Mouse (Mus musculus): ENCODE data around the gene Tenm4. TPM values are rescaled to one million over a fixed set of nuclear protein-coding genes. Genes with fewer than 3 reads are reported as not detected.

Tenm4 gene
- polyA plus RNA-seq, 1 experiment from 2014 or later, result 22.1 TPM

GRCm38 (mm10) chr7:96760208-96760607 is 589.2 kb downstream of the Tenm4 start:
- no peak for DNase-seq (ENCODE audit: low spot score)
- Histone ChIP-seq H3K36me3 (peaks cover 12% of the 10 kb centered on the region), H3K27me3 (ENCODE audit: insufficient read depth, poor library complexity, severe bottlenecking) (no peaks in the 10 kb centered on the region), H3K27ac (no peak overlapping the region), H3K4me1 (replicated peaks) (peaks cover 34% of the 10 kb centered on the region), H3K9me3 (no peaks in the 10 kb centered on the region), H3K4me3 (no peak overlapping the region)
- WGBS, result 73% methylated on average over 6 of the region's 6 CpGs

GRCm38 (mm10) chr7:96761151-96761550 is 590.1 kb downstream of the Tenm4 start:
- no peak overlapping the region for H3K4me3 ChIP-seq
- peaks cover 27% of the 10 kb centered on the region for H3K4me1 ChIP-seq (replicated peaks)
- H3K9me3 ChIP-seq, result no peaks in the 10 kb centered on the region
- no peak overlapping the region for H3K27ac ChIP-seq
- peaks cover 12% of the 10 kb centered on the region for H3K36me3 ChIP-seq
- 74% methylated on average over 5 of the region's 5 CpGs for WGBS
- no peak for DNase-seq (ENCODE audit: low spot score)
- H3K27me3 ChIP-seq (ENCODE audit: insufficient read depth, poor library complexity, severe bottlenecking), result no peaks in the 10 kb centered on the region

- no peaks in the 10 kb centered on the region for H3K27me3 ChIP-seq (ENCODE audit: insufficient read depth, poor library complexity, severe bottlenecking)
- 79% methylated on average over 15 of the region's 15 CpGs for WGBS
- peaks cover 36% of the 10 kb centered on the region for H3K36me3 ChIP-seq
- H3K9me3 ChIP-seq, result peaks cover 9% of the 10 kb centered on the region; the same call in 1 of the 2 replicates
- peaks cover 8% of the 10 kb centered on the region; the same call in 1 of the 2 replicates for H3K4me1 ChIP-seq (replicated peaks)
- no peak overlapping the region for H3K27ac ChIP-seq
- no peak for DNase-seq (ENCODE audit: low spot score)
- H3K4me3 ChIP-seq, result no peak overlapping the region
Observed at GRCm38 (mm10) chr7:96765321-96765960, 594.4 kb downstream of the Tenm4 start.

- H3K27ac ChIP-seq, result no peak overlapping the region
- H3K27me3 ChIP-seq (ENCODE audit: insufficient read depth, poor library complexity, severe bottlenecking), result no peaks in the 10 kb centered on the region
- H3K4me3 ChIP-seq, result no peak overlapping the region
- H3K36me3 ChIP-seq, result peaks cover 40% of the 10 kb centered on the region
- H3K9me3 ChIP-seq, result peaks cover 11% of the 10 kb centered on the region; the same call in 1 of the 2 replicates
- 84% methylated on average over 3 of the region's 3 CpGs for WGBS
- no peak for DNase-seq (ENCODE audit: low spot score)
- 0 out of 2 replicates have a peak, but pooled peaks cover 3% of the 10 kb centered on the region for H3K4me1 ChIP-seq (replicated peaks)
Observed at GRCm38 (mm10) chr7:96767090-96767489, 596.0 kb downstream of the Tenm4 start.

GRCm38 (mm10) chr7:96768718-96769117 is 597.7 kb downstream of the Tenm4 start:
- no peak overlapping the region for H3K27ac ChIP-seq
- 96% methylated on average over 6 of the region's 6 CpGs for WGBS

GRCm38 (mm10) chr7:96769784-96770183 is 598.7 kb downstream of the Tenm4 start:
- peaks cover 11% of the 10 kb centered on the region; the same call in 1 of the 2 replicates for H3K9me3 ChIP-seq
- peaks cover 18% of the 10 kb centered on the region for H3K4me1 ChIP-seq (replicated peaks)
- no peaks in the 10 kb centered on the region for H3K27me3 ChIP-seq (ENCODE audit: insufficient read depth, poor library complexity, severe bottlenecking)
- no peak overlapping the region for H3K4me3 ChIP-seq
- H3K27ac ChIP-seq, result no peak overlapping the region
- H3K36me3 ChIP-seq, result peaks cover 59% of the 10 kb centered on the region
- WGBS, result 74% methylated on average over 4 of the region's 4 CpGs
- DNase-seq (ENCODE audit: low spot score), result no peak

More at GRCm38 (mm10) chr7:96768718-96769117, 597.7 kb downstream of the Tenm4 start:
- Histone ChIP-seq H3K9me3 (peaks cover 11% of the 10 kb centered on the region; the same call in 1 of the 2 replicates), H3K36me3 (peaks cover 51% of the 10 kb centered on the region), H3K4me3 (no peak overlapping the region), H3K4me1 (replicated peaks) (peaks cover 7% of the 10 kb centered on the region; the same call in 1 of the 2 replicates), H3K27me3 (ENCODE audit: insufficient read depth, poor library complexity, severe bottlenecking) (no peaks in the 10 kb centered on the region)
- DNase-seq (ENCODE audit: low spot score), result no peak

- Histone ChIP-seq H3K9me3 (peaks cover 6% of the 10 kb centered on the region; the same call in 1 of the 2 replicates), H3K27me3 (ENCODE audit: insufficient read depth, poor library complexity, severe bottlenecking) (no peaks in the 10 kb centered on the region), H3K36me3 (peaks cover 67% of the 10 kb centered on the region), H3K27ac (no peak overlapping the region), H3K4me3 (no peak overlapping the region), H3K4me1 (replicated peaks) (peaks cover 22% of the 10 kb centered on the region)
- 77% methylated on average over 4 of the region's 4 CpGs for WGBS
- no peak for DNase-seq (ENCODE audit: low spot score)
Observed at GRCm38 (mm10) chr7:96772966-96773365, 601.9 kb downstream of the Tenm4 start.

- Histone ChIP-seq H3K4me1 (replicated peaks) (peaks cover 22% of the 10 kb centered on the region), H3K4me3 (no peak overlapping the region), H3K9me3 (0 out of 2 replicates have a peak, but pooled peaks cover 2% of the 10 kb centered on the region), H3K36me3 (peaks cover 60% of the 10 kb centered on the region), H3K27ac (peak overlapping the region; percentile 56), H3K27me3 (ENCODE audit: insufficient read depth, poor library complexity, severe bottlenecking) (no peaks in the 10 kb centered on the region)
- no peak for DNase-seq (ENCODE audit: low spot score)
- 84% methylated on average over 17 of the region's 17 CpGs for WGBS
Observed at GRCm38 (mm10) chr7:96773585-96774225, 602.7 kb downstream of the Tenm4 start.

- Histone ChIP-seq H3K4me1 (replicated peaks) (peaks cover 22% of the 10 kb centered on the region), H3K9me3 (0 out of 2 replicates have a peak, but pooled peaks cover 2% of the 10 kb centered on the region), H3K36me3 (peaks cover 51% of the 10 kb centered on the region), H3K4me3 (no peak overlapping the region), H3K27me3 (ENCODE audit: insufficient read depth, poor library complexity, severe bottlenecking) (no peaks in the 10 kb centered on the region), H3K27ac (peak overlapping the region; percentile 9; the same call in 1 of the 2 replicates)
- WGBS, result 70% methylated on average over 6 of the region's 6 CpGs
- no peak for DNase-seq (ENCODE audit: low spot score)
Observed at GRCm38 (mm10) chr7:96775080-96775486, 604.0 kb downstream of the Tenm4 start.

- no peaks in the 10 kb centered on the region for H3K27me3 ChIP-seq (ENCODE audit: insufficient read depth, poor library complexity, severe bottlenecking)
- WGBS, result 86% methylated on average over 8 of the region's 8 CpGs
- H3K36me3 ChIP-seq, result peaks cover 46% of the 10 kb centered on the region
- H3K27ac ChIP-seq, result no peak overlapping the region
- peaks cover 22% of the 10 kb centered on the region for H3K4me1 ChIP-seq (replicated peaks)
- DNase-seq (ENCODE audit: low spot score), result no peak
- H3K4me3 ChIP-seq, result no peak overlapping the region
- H3K9me3 ChIP-seq, result no peaks in the 10 kb centered on the region
Observed at GRCm38 (mm10) chr7:96777938-96778600, 607.0 kb downstream of the Tenm4 start.

GRCm38 (mm10) chr7:96778601-96778969 is 607.5 kb downstream of the Tenm4 start:
- Histone ChIP-seq H3K4me1 (replicated peaks) (peaks cover 19% of the 10 kb centered on the region), H3K27me3 (ENCODE audit: insufficient read depth, poor library complexity, severe bottlenecking) (no peaks in the 10 kb centered on the region), H3K27ac (no peak overlapping the region), H3K36me3 (peaks cover 44% of the 10 kb centered on the region), H3K9me3 (no peaks in the 10 kb centered on the region), H3K4me3 (no peak overlapping the region)
- DNase-seq (ENCODE audit: low spot score), result no peak
- 81% methylated on average over 3 of the region's 3 CpGs for WGBS

GRCm38 (mm10) chr7:96780556-96780955 is 609.5 kb downstream of the Tenm4 start:
- Histone ChIP-seq H3K27me3 (ENCODE audit: insufficient read depth, poor library complexity, severe bottlenecking) (no peaks in the 10 kb centered on the region), H3K4me1 (replicated peaks) (peaks cover 2% of the 10 kb centered on the region; the same call in 1 of the 2 replicates), H3K36me3 (peaks cover 31% of the 10 kb centered on the region), H3K27ac (no peak overlapping the region), H3K4me3 (no peak overlapping the region), H3K9me3 (no peaks in the 10 kb centered on the region)
- 93% methylated on average over 1 of the region's 1 CpGs for WGBS
- DNase-seq (ENCODE audit: low spot score), result no peak

GRCm38 (mm10) chr7:96781068-96781467 is 610.0 kb downstream of the Tenm4 start:
- no peak for DNase-seq (ENCODE audit: low spot score)
- H3K36me3 ChIP-seq, result peaks cover 26% of the 10 kb centered on the region

More at GRCm38 (mm10) chr7:96781068-96781467, 610.0 kb downstream of the Tenm4 start:
- Histone ChIP-seq H3K4me1 (replicated peaks) (no peaks in the 10 kb centered on the region; the same call in 1 of the 2 replicates), H3K4me3 (no peak overlapping the region), H3K27ac (no peak overlapping the region), H3K27me3 (ENCODE audit: insufficient read depth, poor library complexity, severe bottlenecking) (no peaks in the 10 kb centered on the region), H3K9me3 (no peaks in the 10 kb centered on the region)
- WGBS, result 85% methylated on average over 6 of the region's 6 CpGs
